Comparison of ENCODE assay signal across 22 mouse cellular contexts in genomic region chr7:74697794-74698354, GRCm38 (mm10).
DNase-seq lines count a peak whose midpoint lies in the region; ATAC-seq lines count a peak whose summit lies in the region.
"Had no signal": no experiment of that assay in that cellular context is flagged by ENCODE, and none has a peak within 500 bp of the region (broad histone marks: within the 10 kb centered on the region; RNA-seq: fewer than 3 reads in every experiment).

No protein-coding gene starts in this region.

- H3K9me3 ChIP-seq in megakaryocyte, embryonic 14.5 days = no peaks in the 10 kb centered on the region
- H3K9me3 ChIP-seq in heart, embryonic 10.5 days = no peaks in the 10 kb centered on the region
- H3K9me3 ChIP-seq: embryonic facial prominence, embryonic 10.5 days; forebrain, embryonic 13.5 days; heart, embryonic 13.5 days; hindbrain, embryonic 12.5 days had no signal

- 78% methylated on average over 3 of the region's 3 CpGs for WGBS in heart, embryonic 10.5 days

- H3K4me3 ChIP-seq in megakaryocyte, embryonic 14.5 days (replicated peaks) = peak overlapping the region; percentile 1
- H3K4me3 ChIP-seq in heart, embryonic 10.5 days = no peak overlapping the region
- H3K4me3 ChIP-seq: embryonic facial prominence, embryonic 10.5 days; forebrain, embryonic 13.5 days; gastrocnemius, adult 2 months; heart, embryonic 13.5 days; hindbrain, embryonic 12.5 days had no signal

- H3K27ac ChIP-seq in heart, embryonic 10.5 days = no peak overlapping the region
- H3K27ac ChIP-seq: embryonic facial prominence, embryonic 10.5 days; forebrain, embryonic 13.5 days; gastrocnemius, adult 2 months; heart, embryonic 13.5 days; hindbrain, embryonic 12.5 days; hindbrain, postnatal 0 days had no signal

- H3K27me3 ChIP-seq in megakaryocyte, embryonic 14.5 days (replicated peaks) = no peaks in the 10 kb centered on the region
- no peaks in the 10 kb centered on the region for H3K27me3 ChIP-seq in heart, embryonic 10.5 days (ENCODE audit: insufficient read depth, poor library complexity, severe bottlenecking)
- H3K27me3 ChIP-seq: forebrain, embryonic 13.5 days; heart, embryonic 13.5 days; hindbrain, embryonic 12.5 days had no signal

- H3K36me3 ChIP-seq in megakaryocyte, embryonic 14.5 days (replicated peaks; ENCODE audit: low read length) = no peaks in the 10 kb centered on the region
- no peaks in the 10 kb centered on the region for H3K36me3 ChIP-seq in heart, embryonic 10.5 days
- H3K36me3 ChIP-seq: embryonic facial prominence, embryonic 10.5 days; G1E; heart, embryonic 13.5 days; hindbrain, embryonic 12.5 days had no signal

- ATAC-seq in megakaryocyte, adult 5-6 weeks (ENCODE audit: poor library complexity, severe bottlenecking) = no peak
- peak; percentile 23 to 42; a peak in 2 of 4 replicates for ATAC-seq in hematopoietic stem cell, adult 5-6 weeks (replicated peaks in 1 of 2; ENCODE audit: insufficient read depth in 1 of 2, low FRiP score in 2 of 2, low TSS enrichment in 1 of 2, low read depth in 1 of 2, poor library complexity in 2 of 2, severe bottlenecking in 2 of 2)
- ATAC-seq: forebrain, embryonic 13.5 days; forebrain, postnatal 0 days; hindbrain, postnatal 0 days had no signal

- DNase-seq in thymus, postnatal 25 days = peak; percentile 14
- no peak for DNase-seq in thymus, adult 18-20 months
- DNase-seq in naive thymus-derived CD4-positive, alpha-beta T cell, adult 2 months (ENCODE audit: low read depth) = peak; percentile 78
- no peak for DNase-seq in gastrocnemius, adult 18-20 months (ENCODE audit: low spot score)
- DNase-seq in heart, embryonic 10.5 days (ENCODE audit: low spot score) = no peak
- DNase-seq: adrenal gland, postnatal 10 days; cerebellum, adult 18-20 months; cerebellum, adult 9-11 months; cerebellum, postnatal 36 days; forebrain, postnatal 0 days; gastrocnemius, adult 2 months; gastrocnemius, postnatal 25 days; heart, postnatal 36 days had no signal

- H3K4me1 ChIP-seq in megakaryocyte, embryonic 14.5 days = peaks cover 9% of the 10 kb centered on the region
- H3K4me1 ChIP-seq in heart, embryonic 10.5 days = no peaks in the 10 kb centered on the region
- H3K4me1 ChIP-seq: embryonic facial prominence, embryonic 10.5 days; forebrain, embryonic 13.5 days; hindbrain, embryonic 12.5 days had no signal

Comparison
In these comparisons a context has a peak if more than half of its experiments do, and no peak if none do; other contexts are left out.
1. DNase-seq: peak in thymus, postnatal 25 days (single experiment) and naive thymus-derived CD4-positive, alpha-beta T cell, adult 2 months (single experiment); none in thymus, adult 18-20 months (0 of 2), gastrocnemius, adult 18-20 months (single experiment) and heart, embryonic 10.5 days (single experiment).